Comparison of ENCODE assay signal across 19 mouse cellular contexts in genomic region chr3:142963818-142964372, GRCm38 (mm10).
A peak's percentile ranks its signal among the peaks of the same experiment; 100 is the strongest.
DNase-seq lines count a peak whose midpoint lies in the region; ATAC-seq and TF ChIP-seq lines count a peak whose summit lies in the region.
"Had no signal": no experiment of that assay in that cellular context is flagged by ENCODE, and none has a peak within 500 bp of the region (broad histone marks: within the 10 kb centered on the region; RNA-seq: fewer than 3 reads in every experiment).

No protein-coding gene starts in this region.

- peak overlapping the region; percentile 58 for H3K27ac ChIP-seq in testis, adult 2 months (ENCODE audit: control insufficient read depth, insufficient read depth, low read depth, low read length)
- H3K27ac ChIP-seq in stomach, embryonic 16.5 days (ENCODE audit: low read length), result peak overlapping the region; percentile 12; the same call in 1 of the 2 replicates
- no peak overlapping the region for H3K27ac ChIP-seq in midbrain, embryonic 16.5 days (ENCODE audit: low read length)
- H3K27ac ChIP-seq: embryonic facial prominence, embryonic 15.5 days; forebrain, embryonic 10.5 days; hindbrain, embryonic 15.5 days had no signal

- no peaks in the 10 kb centered on the region; the same call in none of the 2 replicates for H3K4me1 ChIP-seq in testis, adult 2 months (ENCODE audit: control insufficient read depth, insufficient read depth, low read length)
- H3K4me1 ChIP-seq in stomach, embryonic 16.5 days (ENCODE audit: control insufficient read depth, insufficient read depth, low read length), result no peaks in the 10 kb centered on the region
- H3K4me1 ChIP-seq in midbrain, embryonic 16.5 days (ENCODE audit: control insufficient read depth, insufficient read depth, low read length), result no peaks in the 10 kb centered on the region
- H3K4me1 ChIP-seq: embryonic facial prominence, embryonic 15.5 days; heart, embryonic 12.5 days; hindbrain, embryonic 15.5 days had no signal

- WGBS in stomach, embryonic 16.5 days, result 67% methylated on average over 4 of the region's 4 CpGs
- whole genome bisulfite sequencing in midbrain, embryonic 16.5 days, result 92% methylated on average over 4 of the region's 4 CpGs

- peak; percentile 82 for DNase-seq in heart, adult 11 months
- no peak for DNase-seq in heart, postnatal 4 days
- no peak for DNase-seq in testis, postnatal 14 days (ENCODE audit: low spot score)
- DNase-seq: adrenal gland, adult 2 months; adrenal gland, postnatal 25 days; cerebellum, adult 8-10 months; cerebellum, postnatal 14 days; embryo, embryonic 11 days; gastrocnemius, postnatal 10 days had no signal

- H3K9ac ChIP-seq in stomach, embryonic 16.5 days (ENCODE audit: low read length), result no peak overlapping the region
- no peak overlapping the region for H3K9ac ChIP-seq in midbrain, embryonic 16.5 days (ENCODE audit: low read depth, low read length)
- H3K9ac ChIP-seq: embryonic facial prominence, embryonic 15.5 days; heart, embryonic 12.5 days; hindbrain, embryonic 15.5 days had no signal

- H3K36me3 ChIP-seq in testis, adult 2 months (ENCODE audit: control insufficient read depth, insufficient read depth, low read length), result no peaks in the 10 kb centered on the region
- no peaks in the 10 kb centered on the region for H3K36me3 ChIP-seq in stomach, embryonic 16.5 days (ENCODE audit: control insufficient read depth, insufficient read depth, low read length)
- H3K36me3 ChIP-seq in midbrain, embryonic 16.5 days (ENCODE audit: control insufficient read depth, insufficient read depth, low read length), result no peaks in the 10 kb centered on the region
- H3K36me3 ChIP-seq: embryonic facial prominence, embryonic 15.5 days; forebrain, embryonic 10.5 days; heart, embryonic 12.5 days; hindbrain, embryonic 15.5 days had no signal

- peak; percentile 47; the same call in 1 of the 2 replicates for ATAC-seq in stomach, embryonic 16.5 days (ENCODE audit: insufficient read depth, low FRiP score)
- no peak for ATAC-seq in midbrain, embryonic 16.5 days
- ATAC-seq in activated CD4-positive, CD25-positive, alpha-beta regulatory T cell, adult 4 months, result no peak
- ATAC-seq: forebrain, embryonic 14.5 days had no signal

- no peak for TF ChIP-seq POLR2A in testis, adult 2 months (IDR thresholded peaks at IDR 0.05; ENCODE audit: control insufficient read depth, low read depth, low read length)

- no peak overlapping the region for H3K4me2 ChIP-seq in stomach, embryonic 16.5 days (ENCODE audit: low read depth, low read length)
- H3K4me2 ChIP-seq in midbrain, embryonic 16.5 days (ENCODE audit: low read length), result no peak overlapping the region
- H3K4me2 ChIP-seq: embryonic facial prominence, embryonic 15.5 days; heart, embryonic 12.5 days; hindbrain, embryonic 15.5 days had no signal

- TF ChIP-seq CTCF in testis, adult 2 months (IDR thresholded peaks at IDR 0.05; ENCODE audit: control insufficient read depth, insufficient read depth, insufficient replicate concordance, low read depth, low read length), result no peak

- H3K4me3 ChIP-seq in testis, adult 2 months (ENCODE audit: control insufficient read depth, low read depth, low read length), result no peak overlapping the region
- no peak overlapping the region for H3K4me3 ChIP-seq in stomach, embryonic 16.5 days (replicated peaks; ENCODE audit: low read length)
- no peak overlapping the region for H3K4me3 ChIP-seq in midbrain, embryonic 16.5 days (ENCODE audit: low read depth, low read length)
- H3K4me3 ChIP-seq: embryonic facial prominence, embryonic 15.5 days; erythroblast, embryonic 14.5 days; forebrain, embryonic 10.5 days; heart, embryonic 12.5 days; hindbrain, embryonic 15.5 days had no signal

- H3K27me3 ChIP-seq in testis, adult 2 months (ENCODE audit: control insufficient read depth, insufficient read depth, low read length), result no peaks in the 10 kb centered on the region
- no peaks in the 10 kb centered on the region for H3K27me3 ChIP-seq in stomach, embryonic 16.5 days (ENCODE audit: control insufficient read depth, insufficient read depth, low read length)
- H3K27me3 ChIP-seq in midbrain, embryonic 16.5 days (ENCODE audit: control insufficient read depth, insufficient read depth, low read depth, low read length), result no peaks in the 10 kb centered on the region
- H3K27me3 ChIP-seq: embryonic facial prominence, embryonic 15.5 days; heart, embryonic 12.5 days; hindbrain, embryonic 15.5 days had no signal

- H3K9me3 ChIP-seq in stomach, embryonic 16.5 days (replicated peaks; ENCODE audit: control insufficient read depth, low read length), result no peaks in the 10 kb centered on the region
- no peaks in the 10 kb centered on the region for H3K9me3 ChIP-seq in midbrain, embryonic 16.5 days (replicated peaks; ENCODE audit: control insufficient read depth, low read length, poor library complexity, severe bottlenecking)
- H3K9me3 ChIP-seq: embryonic facial prominence, embryonic 15.5 days; forebrain, embryonic 10.5 days; heart, embryonic 12.5 days; hindbrain, embryonic 15.5 days had no signal
